Mouse (Mus musculus): ENCODE data around the gene Mndal. TPM values are rescaled to one million over a fixed set of nuclear protein-coding genes. Genes with fewer than 3 reads are reported as not detected.
"Not testable (repeated sequence)": the region's sequence is repeated elsewhere in the genome, so short reads cannot be mapped to it uniquely, and the experiment has no call there.

Gene Mndal
- polyA plus RNA-seq (2014; fragmentation: Nextera tagmentation; extraction: Ambion mirVana): 1.8 and 2.0 TPM in 2 replicates

- not testable (repeated sequence) for H3K9ac ChIP-seq (ENCODE audit: low read depth, low read length); DNase-seq (ENCODE audit: low spot score); H3K4me1 ChIP-seq (replicated peaks; ENCODE audit: control insufficient read depth, insufficient read depth, low read length); H3K27me3 ChIP-seq (replicated peaks; ENCODE audit: control insufficient read depth, insufficient read depth, low read length); H3K27ac ChIP-seq (ENCODE audit: low read depth, low read length); H3K4me3 ChIP-seq (ENCODE audit: low read depth, low read length); H3K4me2 ChIP-seq; H3K9me3 ChIP-seq (ENCODE audit: control insufficient read depth, low read length); H3K36me3 ChIP-seq (ENCODE audit: control insufficient read depth, insufficient read depth, low read length); ATAC-seq (replicated peaks; ENCODE audit: low FRiP score)
- WGBS: 71% methylated on average over 3 of the region's 3 CpGs
Measured at GRCm38 (mm10) chr1:173941924-173942779, at the start of gene Mndal, which contains the start of gene Ifi203. TSS of gene Mndal (minus strand) at chr1:173942491. TSS of gene Ifi203 (minus strand) at chr1:173942672.

DNA sequence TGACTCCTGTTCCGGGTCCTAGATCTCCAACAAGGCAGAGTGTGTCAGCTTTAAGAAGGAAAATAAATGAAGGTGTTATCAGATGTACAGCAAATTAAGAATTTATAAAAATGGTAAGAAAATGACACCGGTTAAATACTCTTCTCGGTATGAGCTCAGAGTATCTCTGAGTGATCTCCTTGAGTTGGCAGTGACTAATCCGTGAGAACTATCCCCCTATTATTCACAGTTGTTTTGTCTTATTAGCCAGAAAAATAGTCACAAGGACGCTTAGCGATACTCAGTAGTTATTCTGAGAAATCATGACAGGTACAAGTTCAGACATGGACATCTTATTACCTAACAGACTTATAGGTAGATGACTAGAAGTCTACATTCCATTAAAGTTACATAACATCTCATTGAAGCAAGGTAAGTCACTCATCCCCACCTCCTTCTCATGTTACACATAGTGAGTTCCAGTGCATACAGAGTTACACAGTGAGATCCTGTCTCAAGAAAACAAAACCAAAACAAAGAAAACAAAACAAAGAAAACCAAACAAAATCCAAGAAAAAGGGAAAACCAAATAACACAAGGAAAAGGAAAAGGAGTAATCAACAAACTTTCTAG is 40.5 kb upstream of the Mndal start, which contains the start of gene Ifi202b:
Ifi202b (minus strand) TSS at position 51 of the 612 bp plus-strand sequence.
- ATAC-seq (replicated peaks; ENCODE audit: low FRiP score); H3K9ac ChIP-seq (ENCODE audit: low read depth, low read length); DNase-seq (ENCODE audit: low spot score); H3K27me3 ChIP-seq (replicated peaks; ENCODE audit: control insufficient read depth, insufficient read depth, low read length); H3K27ac ChIP-seq (ENCODE audit: low read depth, low read length); H3K4me2 ChIP-seq; H3K4me3 ChIP-seq (ENCODE audit: low read depth, low read length); H3K36me3 ChIP-seq (ENCODE audit: control insufficient read depth, insufficient read depth, low read length); H3K4me1 ChIP-seq (replicated peaks; ENCODE audit: control insufficient read depth, insufficient read depth, low read length); H3K9me3 ChIP-seq (ENCODE audit: control insufficient read depth, low read length): not testable (repeated sequence)
- 83% methylated on average over 6 of the region's 6 CpGs for WGBS

GRCm38 (mm10) chr1:173981038-173981437 is 38.7 kb upstream of the Mndal start:
- H3K4me1 ChIP-seq (replicated peaks; ENCODE audit: control insufficient read depth, insufficient read depth, low read length); H3K36me3 ChIP-seq (ENCODE audit: control insufficient read depth, insufficient read depth, low read length); H3K4me2 ChIP-seq; H3K9ac ChIP-seq (ENCODE audit: low read depth, low read length); H3K27ac ChIP-seq (ENCODE audit: low read depth, low read length); ATAC-seq (replicated peaks; ENCODE audit: low FRiP score); DNase-seq (ENCODE audit: low spot score); H3K27me3 ChIP-seq (replicated peaks; ENCODE audit: control insufficient read depth, insufficient read depth, low read length); H3K4me3 ChIP-seq (ENCODE audit: low read depth, low read length); H3K9me3 ChIP-seq (ENCODE audit: control insufficient read depth, low read length): not testable (repeated sequence)
- WGBS: 36% methylated on average over 3 of the region's 3 CpGs

GRCm38 (mm10) chr1:173977622-173978021 is 35.3 kb upstream of the Mndal start:
- ATAC-seq (replicated peaks; ENCODE audit: low FRiP score) (no peak), DNase-seq (ENCODE audit: low spot score) (no peak)
- H3K4me2 ChIP-seq: no peak overlapping the region
- H3K36me3 ChIP-seq (ENCODE audit: control insufficient read depth, insufficient read depth, low read length): no peaks in the 10 kb centered on the region
- H3K9me3 ChIP-seq (ENCODE audit: control insufficient read depth, low read length): no peaks in the 10 kb centered on the region
- no peak overlapping the region for H3K27ac ChIP-seq (ENCODE audit: low read depth, low read length)
- no peak overlapping the region for H3K9ac ChIP-seq (ENCODE audit: low read depth, low read length)
- no peak overlapping the region for H3K4me3 ChIP-seq (ENCODE audit: low read depth, low read length)
- H3K4me1 ChIP-seq (replicated peaks; ENCODE audit: control insufficient read depth, insufficient read depth, low read length): no peaks in the 10 kb centered on the region
- H3K27me3 ChIP-seq (replicated peaks; ENCODE audit: control insufficient read depth, insufficient read depth, low read length): no peaks in the 10 kb centered on the region

- H3K36me3 ChIP-seq (ENCODE audit: control insufficient read depth, insufficient read depth, low read length): no peaks in the 10 kb centered on the region
- DNase-seq (ENCODE audit: low spot score) (no peak), ATAC-seq (replicated peaks; ENCODE audit: low FRiP score) (no peak)
- H3K4me3 ChIP-seq (ENCODE audit: low read depth, low read length): no peak overlapping the region
- no peaks in the 10 kb centered on the region for H3K4me1 ChIP-seq (replicated peaks; ENCODE audit: control insufficient read depth, insufficient read depth, low read length)
- H3K27me3 ChIP-seq (replicated peaks; ENCODE audit: control insufficient read depth, insufficient read depth, low read length): no peaks in the 10 kb centered on the region
- no peak overlapping the region for H3K27ac ChIP-seq (ENCODE audit: low read depth, low read length)
- H3K9me3 ChIP-seq (ENCODE audit: control insufficient read depth, low read length): no peaks in the 10 kb centered on the region
- no peak overlapping the region for H3K9ac ChIP-seq (ENCODE audit: low read depth, low read length)
- no peak overlapping the region for H3K4me2 ChIP-seq
Measured at GRCm38 (mm10) chr1:173973111-173973510, 30.8 kb upstream of the Mndal start.

- not testable (repeated sequence) for DNase-seq (ENCODE audit: low spot score); H3K36me3 ChIP-seq (ENCODE audit: control insufficient read depth, insufficient read depth, low read length); H3K4me1 ChIP-seq (replicated peaks; ENCODE audit: control insufficient read depth, insufficient read depth, low read length); H3K4me2 ChIP-seq; ATAC-seq (replicated peaks; ENCODE audit: low FRiP score); H3K27me3 ChIP-seq (replicated peaks; ENCODE audit: control insufficient read depth, insufficient read depth, low read length); H3K27ac ChIP-seq (ENCODE audit: low read depth, low read length); H3K9ac ChIP-seq (ENCODE audit: low read depth, low read length); H3K4me3 ChIP-seq (ENCODE audit: low read depth, low read length); H3K9me3 ChIP-seq (ENCODE audit: control insufficient read depth, low read length)
- WGBS: 66% methylated on average over 1 of the region's 1 CpGs
Measured at GRCm38 (mm10) chr1:173961491-173961890, 19.2 kb upstream of the Mndal start.

DNA sequence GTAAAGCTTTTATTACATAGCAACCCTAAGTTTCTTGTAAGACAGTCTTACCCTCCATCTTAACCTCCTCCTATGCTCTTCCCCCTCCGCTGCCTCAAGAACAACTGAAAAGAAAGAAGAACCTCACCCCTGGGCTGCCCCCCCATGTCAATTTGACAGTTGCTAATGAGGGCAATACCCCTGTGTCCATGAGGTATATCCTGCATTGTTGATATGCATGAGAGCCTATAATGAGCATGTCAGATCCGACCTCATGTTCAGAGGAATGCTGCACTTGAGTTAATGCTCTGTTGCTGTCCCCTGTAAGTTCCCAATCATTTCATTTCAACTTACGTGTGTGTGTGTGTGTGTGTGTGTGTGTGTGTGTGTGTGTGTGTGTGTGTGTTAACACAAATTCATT is 17.7 kb upstream of the Mndal start:
- H3K27ac ChIP-seq (ENCODE audit: low read depth, low read length); H3K27me3 ChIP-seq (replicated peaks; ENCODE audit: control insufficient read depth, insufficient read depth, low read length); H3K4me1 ChIP-seq (replicated peaks; ENCODE audit: control insufficient read depth, insufficient read depth, low read length); ATAC-seq (replicated peaks; ENCODE audit: low FRiP score); DNase-seq (ENCODE audit: low spot score); H3K36me3 ChIP-seq (ENCODE audit: control insufficient read depth, insufficient read depth, low read length); H3K4me3 ChIP-seq (ENCODE audit: low read depth, low read length); H3K9me3 ChIP-seq (ENCODE audit: control insufficient read depth, low read length); H3K9ac ChIP-seq (ENCODE audit: low read depth, low read length); H3K4me2 ChIP-seq: not testable (repeated sequence)
- 65% methylated on average over 3 of the region's 3 CpGs for WGBS

DNA sequence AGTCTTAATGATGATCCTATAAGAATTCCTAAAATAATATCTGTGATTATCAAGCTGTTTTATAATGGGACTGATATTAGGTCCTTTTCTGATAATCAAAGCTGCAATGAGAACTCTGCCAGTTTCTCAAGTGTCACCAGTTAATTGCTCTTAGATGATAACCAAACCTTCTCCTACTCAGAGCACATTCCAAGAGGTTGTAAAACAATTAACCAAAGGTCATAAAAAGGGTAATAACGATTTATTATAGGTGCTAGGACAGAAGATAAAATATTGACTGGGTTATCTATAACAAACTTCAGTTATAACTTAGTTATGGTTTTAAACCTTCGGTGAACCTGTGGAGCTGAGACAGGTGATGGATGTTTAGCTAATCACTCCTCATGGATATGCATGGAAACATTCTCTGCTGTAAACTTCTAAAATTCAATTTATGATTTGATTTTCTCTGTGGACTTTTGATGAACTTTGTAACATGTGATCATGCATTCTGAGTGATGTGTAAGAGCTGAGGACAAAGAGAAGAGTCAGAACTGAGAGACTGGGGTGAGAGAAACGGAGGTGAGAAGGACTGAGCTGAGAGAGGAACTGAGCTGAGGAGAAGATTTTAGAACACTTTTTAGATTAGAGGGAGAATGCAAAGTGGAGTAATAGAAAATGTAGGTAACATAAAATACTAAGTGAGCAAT is 13.7 kb upstream of the Mndal start:
- H3K27ac ChIP-seq (ENCODE audit: low read depth, low read length); H3K9me3 ChIP-seq (ENCODE audit: control insufficient read depth, low read length); H3K27me3 ChIP-seq (replicated peaks; ENCODE audit: control insufficient read depth, insufficient read depth, low read length); ATAC-seq (replicated peaks; ENCODE audit: low FRiP score); H3K36me3 ChIP-seq (ENCODE audit: control insufficient read depth, insufficient read depth, low read length); H3K4me2 ChIP-seq; H3K4me1 ChIP-seq (replicated peaks; ENCODE audit: control insufficient read depth, insufficient read depth, low read length); H3K9ac ChIP-seq (ENCODE audit: low read depth, low read length); H3K4me3 ChIP-seq (ENCODE audit: low read depth, low read length); DNase-seq (ENCODE audit: low spot score): not testable (repeated sequence)
- 52% methylated on average over 3 of the region's 3 CpGs for WGBS
